Mouse (Mus musculus) megakaryocyte, adult 5-6 weeks (primary cell): ENCODE measurements at regions not wholly inside any gene's neighbourhood (a gene's known extent, or its start where the extent isn't known, plus 50 kb on each side); places are given as distances from the start of the nearest gene placed in this dataset.

Source experiments
- ATAC-seq: 2 replicates; pipeline ENCODE4 v1.8.0; 2016; ENCODE audit warnings: mild to moderate bottlenecking, inconsistent platforms; ENCODE audit not compliant: poor library complexity, severe bottlenecking

- peak; percentile 82 for ATAC-seq
Measured at GRCm38 (mm10) chr8:128559004-128559662, 126.3 kb upstream of the Itgb1 start.

- ATAC-seq = no peak
Measured at GRCm38 (mm10) chr8:128560418-128560817, 125.0 kb upstream of the Itgb1 start.

- no peak for ATAC-seq
Measured at GRCm38 (mm10) chr8:128561016-128561415, 124.4 kb upstream of the Itgb1 start.

GRCm38 (mm10) chr8:128562625-128563024 lies 122.8 kb upstream of the Itgb1 start:
- ATAC-seq = no peak

GRCm38 (mm10) chr8:128563744-128564143 lies 121.7 kb upstream of the Itgb1 start:
- ATAC-seq = no peak

- ATAC-seq = peak; percentile 52; the same call in 1 of the 2 replicates
Measured at GRCm38 (mm10) chr8:128572291-128572690, 113.2 kb upstream of the Itgb1 start.

GRCm38 (mm10) chr8:128594114-128594513 lies 91.3 kb upstream of the Itgb1 start:
- peak; percentile 73 for ATAC-seq

GRCm38 (mm10) chr8:128594780-128595179 lies 90.7 kb upstream of the Itgb1 start:
- ATAC-seq = peak; percentile 34

- peak; percentile 32; the same call in 1 of the 2 replicates for ATAC-seq
Measured at GRCm38 (mm10) chr8:128605588-128605987, 79.9 kb upstream of the Itgb1 start.

- no peak for ATAC-seq
Measured at GRCm38 (mm10) chr8:128608876-128609275, 76.6 kb upstream of the Itgb1 start.

GRCm38 (mm10) chr8:128612607-128613006 lies 72.8 kb upstream of the Itgb1 start:
- ATAC-seq = no peak

GRCm38 (mm10) chr8:128617854-128618253 lies 67.6 kb upstream of the Itgb1 start:
- ATAC-seq = no peak

GRCm38 (mm10) chr8:128619086-128619485 lies 66.4 kb upstream of the Itgb1 start:
- ATAC-seq = no peak
